27 mouse cellular contexts compared by ENCODE assay signal in the genomic region with DNA sequence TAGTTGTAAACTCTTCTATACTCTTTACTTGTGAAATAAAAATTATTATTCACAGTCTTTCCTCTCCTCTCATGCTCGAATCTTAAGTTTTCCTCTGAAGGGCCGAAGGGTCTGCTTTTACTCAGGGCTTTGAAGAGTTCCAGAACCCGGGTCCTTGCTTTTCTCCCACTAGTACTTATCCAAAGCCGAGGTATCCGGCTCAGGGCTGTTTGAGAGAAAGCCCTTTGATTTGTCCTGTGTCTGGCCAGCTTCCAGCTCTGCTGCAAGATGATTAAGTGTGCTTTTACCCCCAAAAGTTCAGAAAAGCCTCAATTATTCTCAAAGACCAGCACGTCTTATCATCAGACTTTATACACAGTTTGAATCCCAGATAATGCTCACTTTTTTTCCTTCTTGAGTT.
A peak's percentile ranks its signal among the peaks of the same experiment; 100 is the strongest.
DNase-seq lines count a peak whose midpoint lies in the region; ATAC-seq lines count a peak whose summit lies in the region.
"Had no signal": no experiment of that assay in that cellular context is flagged by ENCODE, and none has a peak within 500 bp of the region (broad histone marks: within the 10 kb centered on the region; RNA-seq: fewer than 3 reads in every experiment).

No protein-coding gene starts in this region.

- 55% methylated on average over 6 of the region's 6 CpGs for WGBS in kidney, embryonic 15.5 days
- WGBS in hindbrain, embryonic 11.5 days: 86% methylated on average over 6 of the region's 6 CpGs

- no peaks in the 10 kb centered on the region for H3K27me3 ChIP-seq in kidney, embryonic 15.5 days
- no peaks in the 10 kb centered on the region for H3K27me3 ChIP-seq in hindbrain, embryonic 11.5 days (ENCODE audit: control insufficient read depth, insufficient read depth, low read length)
- H3K27me3 ChIP-seq: CH12.LX; embryonic facial prominence, embryonic 12.5 days; limb, embryonic 13.5 days; midbrain, embryonic 13.5 days had no signal

- no peak overlapping the region for H3K4me2 ChIP-seq in kidney, embryonic 15.5 days
- no peak overlapping the region for H3K4me2 ChIP-seq in hindbrain, embryonic 11.5 days (replicated peaks; ENCODE audit: low read depth, low read length)
- H3K4me2 ChIP-seq: embryonic facial prominence, embryonic 12.5 days; limb, embryonic 13.5 days; lung, embryonic 14.5 days; midbrain, embryonic 13.5 days had no signal

- peak overlapping the region; percentile 32; the same call in 1 of the 2 replicates for H3K27ac ChIP-seq in kidney, embryonic 15.5 days
- no peak overlapping the region for H3K27ac ChIP-seq in hindbrain, embryonic 11.5 days (ENCODE audit: low read depth, low read length)
- H3K27ac ChIP-seq: embryonic facial prominence, embryonic 12.5 days; kidney, postnatal 0 days; layer of hippocampus, adult 2 months; limb, embryonic 13.5 days; liver, embryonic 14.5 days; midbrain, embryonic 13.5 days had no signal

- ATAC-seq in kidney, embryonic 15.5 days (replicated peaks; ENCODE audit: low FRiP score): no peak; the same call in 1 of the 2 replicates
- ATAC-seq in hindbrain, embryonic 11.5 days (ENCODE audit: low FRiP score): no peak
- ATAC-seq: forebrain, postnatal 0 days; hindbrain, embryonic 16.5 days; midbrain, embryonic 13.5 days; Patski had no signal

- no peak overlapping the region for H3K9ac ChIP-seq in kidney, embryonic 15.5 days
- H3K9ac ChIP-seq in hindbrain, embryonic 11.5 days (ENCODE audit: low read depth, low read length): no peak overlapping the region
- H3K9ac ChIP-seq: embryonic facial prominence, embryonic 12.5 days; forebrain, postnatal 0 days; limb, embryonic 13.5 days; liver, embryonic 14.5 days; lung, embryonic 14.5 days; midbrain, embryonic 13.5 days had no signal

- 0 out of 2 replicates have a peak, but pooled peaks cover 3% of the 10 kb centered on the region for H3K4me1 ChIP-seq in kidney, embryonic 15.5 days
- H3K4me1 ChIP-seq in hindbrain, embryonic 11.5 days (replicated peaks; ENCODE audit: control insufficient read depth, insufficient read depth, low read length): no peaks in the 10 kb centered on the region
- H3K4me1 ChIP-seq: embryonic facial prominence, embryonic 12.5 days; limb, embryonic 13.5 days; midbrain, embryonic 13.5 days had no signal

- H3K36me3 ChIP-seq in kidney, embryonic 15.5 days: no peaks in the 10 kb centered on the region
- no peaks in the 10 kb centered on the region for H3K36me3 ChIP-seq in hindbrain, embryonic 11.5 days (ENCODE audit: control insufficient read depth, insufficient read depth, low read length)
- H3K36me3 ChIP-seq: embryonic facial prominence, embryonic 12.5 days; G1E; limb, embryonic 13.5 days; midbrain, embryonic 13.5 days had no signal

- no peak overlapping the region for H3K4me3 ChIP-seq in kidney, embryonic 15.5 days (replicated peaks)
- H3K4me3 ChIP-seq in hindbrain, embryonic 11.5 days (ENCODE audit: low read depth, low read length): no peak overlapping the region
- H3K4me3 ChIP-seq: embryonic facial prominence, embryonic 12.5 days; layer of hippocampus, adult 2 months; limb, embryonic 13.5 days; midbrain, embryonic 13.5 days had no signal

- DNase-seq in embryo, embryonic 11.5 days (ENCODE audit: low read depth, low spot score): peak; percentile 19
- DNase-seq in embryo, embryonic 10 days (ENCODE audit: low spot score): no peak
- no peak for DNase-seq in kidney, adult 9 months
- DNase-seq in testis, postnatal 10 days (ENCODE audit: low spot score): peak; percentile 44
- no peak for DNase-seq in testis, postnatal 14 days (ENCODE audit: low spot score)
- DNase-seq in hindbrain, embryonic 11.5 days (ENCODE audit: low spot score): no peak
- DNase-seq: B cell, adult 2 months; cerebellum, adult 11-12 months; cerebellum, postnatal 10 days; forebrain, postnatal 0 days; gastrocnemius, postnatal 14 days; heart, adult 18-20 months; layer of hippocampus, postnatal 36 days; lung, embryonic 14.5 days; thymus, adult 18-20 months; thymus, postnatal 4 days had no signal

- H3K9me3 ChIP-seq in kidney, embryonic 15.5 days (replicated peaks): no peaks in the 10 kb centered on the region
- H3K9me3 ChIP-seq in hindbrain, embryonic 11.5 days (ENCODE audit: control insufficient read depth, low read length): no peaks in the 10 kb centered on the region
- H3K9me3 ChIP-seq: embryonic facial prominence, embryonic 12.5 days; G1E; limb, embryonic 13.5 days; midbrain, embryonic 13.5 days had no signal

Comparison
In these comparisons a context has a peak if more than half of its experiments do, and no peak if none do; other contexts are left out.
1. DNase-seq: peak in embryo, embryonic 11.5 days (single experiment) and testis, postnatal 10 days (single experiment); none in embryo, embryonic 10 days (single experiment), kidney, adult 9 months (single experiment), testis, postnatal 14 days (single experiment) and hindbrain, embryonic 11.5 days (single experiment).